Mouse (Mus musculus) embryo, embryonic 9.5 days (tissue): ENCODE data around the gene Ap1b1.

ENCODE experiments used
- DNase-seq: peaks from one replicate; pipeline ENCODE4 v3.0.0-alpha.2; 2017; ENCODE audit errors: extremely low spot score

Gene Ap1b1

GRCm38 (mm10) chr11:5035421-5035820 is 48.8 kb downstream of the Ap1b1 start:
- no peak for DNase-seq

DNA sequence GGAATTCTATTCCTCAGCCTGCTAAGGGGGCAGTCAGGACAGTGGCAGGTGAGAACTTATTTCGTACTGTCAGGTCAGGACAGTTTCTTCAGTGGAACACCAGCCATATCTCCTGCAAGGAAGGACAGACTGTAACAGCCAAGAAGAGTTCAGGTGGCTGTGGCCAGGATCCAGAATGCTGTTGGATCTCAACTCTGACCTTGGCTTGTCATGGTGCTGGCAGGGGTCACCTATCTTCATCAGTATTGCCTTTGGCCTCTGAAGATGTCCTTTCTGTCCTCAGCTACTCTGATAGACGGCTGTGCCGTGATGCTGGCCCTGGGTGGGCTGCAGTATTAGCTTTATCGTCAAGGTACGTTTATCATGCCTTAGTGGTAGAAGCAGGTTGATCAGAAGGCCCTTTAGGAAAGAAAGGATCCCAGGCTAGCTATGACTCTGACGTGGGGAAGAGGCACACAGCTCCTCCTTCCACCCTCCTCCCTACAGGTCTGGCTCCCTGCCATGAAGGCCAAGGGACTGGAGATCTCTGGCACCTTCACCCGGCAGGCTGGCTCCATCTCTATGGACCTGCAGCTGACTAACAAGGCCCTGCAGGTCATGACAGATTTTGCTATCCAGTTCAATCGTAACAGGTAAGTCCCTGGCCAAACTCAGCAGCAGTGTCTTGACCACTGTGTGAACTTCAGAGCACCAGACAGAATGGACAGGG is 50.7 kb downstream of the Ap1b1 start:
- no peak for DNase-seq

DNA sequence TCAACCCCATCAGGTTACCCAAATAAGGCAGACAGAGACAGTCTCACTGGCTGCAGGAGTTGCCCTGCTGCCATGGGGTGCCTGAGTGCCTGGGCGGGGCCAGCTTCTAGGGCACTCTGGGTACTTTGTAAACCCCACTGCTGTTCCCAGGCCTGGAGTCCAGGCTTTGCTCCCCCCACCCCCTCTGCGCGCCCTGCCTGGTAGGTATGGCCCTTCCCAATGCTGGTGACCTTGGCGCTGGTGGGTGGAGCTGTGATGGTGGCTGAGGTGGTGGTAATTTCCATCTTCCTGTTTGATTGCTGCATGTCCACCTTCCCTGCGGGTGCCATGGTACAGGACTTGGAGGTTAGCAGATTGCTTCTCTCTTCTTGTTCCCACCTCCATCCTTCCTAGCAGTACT is 54.0 kb downstream of the Ap1b1 start:
- DNase-seq, result no peak

- no peak for DNase-seq
These were observed 54.6 kb downstream of the Ap1b1 start for GRCm38 (mm10) chr11:5041144-5041780.

DNA sequence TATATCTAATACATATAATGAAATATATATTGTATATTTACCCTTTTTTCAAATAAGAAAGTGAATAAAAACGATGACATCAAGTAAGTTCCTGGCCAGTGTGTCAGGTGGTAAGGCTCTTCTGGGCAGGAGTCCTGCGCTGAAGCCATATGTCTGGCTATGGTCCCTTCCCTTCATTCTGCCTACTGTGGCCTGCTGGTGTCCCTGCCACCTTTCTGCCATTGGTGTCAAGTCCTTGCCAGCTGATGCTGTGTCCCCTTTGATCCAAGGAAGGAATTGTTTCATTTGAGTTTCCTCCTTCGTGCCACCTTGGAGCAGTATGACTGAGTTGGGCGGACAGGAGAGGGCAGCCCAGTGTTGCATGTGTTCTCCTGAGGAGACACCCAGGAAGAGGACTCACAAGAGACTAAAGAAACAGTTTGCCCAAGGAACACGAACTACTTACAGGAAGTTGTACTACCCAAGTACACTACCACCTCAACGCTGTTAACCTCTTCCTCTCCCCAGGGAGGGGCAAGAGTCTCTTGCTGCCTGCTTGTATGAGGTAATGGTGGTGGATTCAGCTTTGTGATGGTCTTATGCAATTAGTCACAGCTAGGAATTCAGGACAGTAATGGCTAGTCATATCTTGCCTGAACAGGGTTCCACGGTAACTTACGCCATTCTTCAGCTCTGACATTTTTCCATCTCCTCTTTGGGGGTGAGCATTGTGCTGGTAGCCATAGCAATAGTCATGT is 56.2 kb downstream of the Ap1b1 start:
- no peak for DNase-seq

- DNase-seq, result no peak
These were observed 59.8 kb downstream of the Ap1b1 start for GRCm38 (mm10) chr11:5046321-5046926.

- DNase-seq, result no peak
These were observed 65.0 kb downstream of the Ap1b1 start for GRCm38 (mm10) chr11:5051629-5052028.

DNA sequence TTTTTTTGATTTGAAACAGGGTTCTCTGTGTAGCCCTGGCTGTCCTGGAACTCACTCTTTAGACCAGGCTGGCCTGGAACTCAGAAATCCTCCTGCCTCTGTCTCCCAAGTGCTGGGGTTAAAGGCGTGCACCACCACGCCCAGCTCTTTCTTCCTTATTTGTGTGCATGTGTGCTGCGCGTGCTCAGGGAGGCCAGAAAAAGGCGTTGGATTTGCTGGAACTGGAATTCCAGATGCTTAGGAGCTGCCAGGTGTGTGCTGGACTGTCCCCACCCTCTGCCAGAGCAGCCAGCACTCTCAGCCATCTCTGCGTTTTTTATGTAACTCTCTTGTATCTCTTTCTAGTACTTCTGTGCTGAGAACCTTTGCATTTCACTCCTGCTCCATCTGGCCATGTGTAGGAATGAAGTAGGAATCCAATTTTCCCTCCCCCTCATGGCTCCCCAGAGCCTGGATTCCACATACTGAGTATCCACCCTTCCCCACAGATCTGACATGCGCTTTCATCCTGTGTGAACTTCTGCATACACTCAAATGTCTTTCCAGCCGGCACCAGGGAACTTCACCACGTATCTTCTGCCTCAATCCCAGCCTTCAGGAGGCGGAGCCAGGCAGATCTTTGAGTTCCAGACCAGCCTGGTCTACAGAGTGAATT is 65.7 kb downstream of the Ap1b1 start:
- DNase-seq, result no peak

GRCm38 (mm10) chr11:5054151-5054550 is 67.5 kb downstream of the Ap1b1 start:
- DNase-seq, result no peak

- no peak for DNase-seq
These were observed 68.2 kb downstream of the Ap1b1 start for GRCm38 (mm10) chr11:5054874-5055273.

GRCm38 (mm10) chr11:5055945-5056938 is 69.6 kb downstream of the Ap1b1 start:
- DNase-seq, result no peak

DNA sequence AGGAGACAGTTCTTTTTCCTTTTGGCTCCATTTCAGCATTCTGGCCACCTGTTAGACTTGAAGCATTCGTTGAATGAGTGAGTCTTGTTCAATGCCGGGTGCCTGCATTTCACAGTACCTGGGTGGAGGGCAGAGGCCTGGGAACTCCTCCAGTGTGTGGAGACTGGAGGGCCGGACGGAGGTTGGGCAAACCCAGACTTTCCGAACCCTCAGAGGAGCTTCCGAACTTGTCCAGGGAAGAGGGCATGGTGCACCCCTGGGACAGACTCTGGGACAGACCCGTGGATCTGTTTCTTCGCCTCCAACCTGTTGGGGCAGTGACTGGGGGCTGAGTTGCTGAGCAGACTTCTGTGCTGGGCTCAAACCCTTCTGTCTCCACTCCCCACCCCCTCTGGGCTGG is 70.4 kb downstream of the Ap1b1 start:
- no peak for DNase-seq

- no peak for DNase-seq
These were observed 70.9 kb downstream of the Ap1b1 start for GRCm38 (mm10) chr11:5057541-5057855.

DNA sequence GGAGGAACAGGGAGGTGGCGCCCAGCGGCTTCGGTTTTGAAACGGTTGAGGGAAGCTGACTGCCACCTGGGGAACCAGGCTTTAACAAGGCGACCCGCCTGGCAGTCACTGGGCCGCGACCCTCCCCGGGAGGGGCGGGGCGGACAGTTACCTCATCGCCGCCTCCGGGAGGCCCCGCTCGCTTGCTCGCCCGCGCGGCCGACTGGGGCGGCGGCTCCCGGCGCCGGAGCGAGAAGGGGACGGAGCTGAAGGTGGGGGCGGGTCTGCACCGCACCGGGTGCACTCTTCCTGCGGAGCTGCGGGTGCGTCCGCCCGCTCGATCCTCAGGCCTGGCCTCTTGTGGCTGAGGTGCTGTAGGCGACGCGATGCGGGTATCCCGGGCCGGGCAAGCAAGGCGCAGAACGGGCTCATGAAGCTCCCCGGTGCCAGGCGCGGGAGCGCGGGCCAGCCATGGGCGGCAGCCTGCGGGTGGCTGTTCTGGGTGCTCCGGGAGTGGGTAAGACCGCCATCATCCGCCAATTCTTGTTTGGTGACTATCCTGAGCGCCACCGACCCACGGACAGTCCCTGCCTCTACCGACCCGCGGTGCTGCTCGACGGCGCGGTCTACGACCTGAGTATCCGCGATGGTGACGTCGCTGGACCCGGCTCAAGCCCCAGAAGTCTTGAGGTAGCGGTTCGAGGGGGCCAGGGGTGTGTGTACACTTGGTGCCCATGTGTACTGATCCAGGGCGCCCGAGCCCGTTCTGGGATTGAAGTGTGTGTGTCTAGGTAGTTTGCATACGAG is 71.4 kb downstream of the Ap1b1 start, which contains the start of gene Rasl10a:
Gene Rasl10a (plus strand): TSS at position 273 of the 786 bp plus-strand sequence.
- DNase-seq, result peak; percentile 41

DNA sequence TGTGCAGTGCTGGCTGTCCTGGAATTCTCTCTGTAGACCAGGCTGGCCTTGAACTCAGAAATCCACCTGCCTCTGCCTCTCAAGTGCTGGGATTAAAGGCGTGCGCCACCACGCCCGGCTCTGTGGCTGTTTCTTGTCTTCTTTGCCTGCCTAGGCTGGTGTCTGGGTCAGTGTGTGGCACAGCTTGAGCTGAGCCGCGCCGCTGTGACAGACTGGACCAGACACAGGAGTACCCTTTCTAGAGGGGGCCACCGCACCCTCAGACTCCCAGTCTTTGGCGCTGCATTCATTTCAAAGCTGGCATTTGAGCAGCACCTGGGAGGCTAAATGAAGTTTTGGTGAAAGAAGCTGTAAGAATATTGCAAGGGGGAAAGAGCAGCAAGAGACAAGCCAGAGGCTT is 72.2 kb downstream of the Ap1b1 start:
- DNase-seq, result no peak

GRCm38 (mm10) chr11:5059230-5059629 is 72.6 kb downstream of the Ap1b1 start:
- no peak for DNase-seq

GRCm38 (mm10) chr11:5059704-5060156 is 73.1 kb downstream of the Ap1b1 start:
- peak; percentile 46 for DNase-seq

DNA sequence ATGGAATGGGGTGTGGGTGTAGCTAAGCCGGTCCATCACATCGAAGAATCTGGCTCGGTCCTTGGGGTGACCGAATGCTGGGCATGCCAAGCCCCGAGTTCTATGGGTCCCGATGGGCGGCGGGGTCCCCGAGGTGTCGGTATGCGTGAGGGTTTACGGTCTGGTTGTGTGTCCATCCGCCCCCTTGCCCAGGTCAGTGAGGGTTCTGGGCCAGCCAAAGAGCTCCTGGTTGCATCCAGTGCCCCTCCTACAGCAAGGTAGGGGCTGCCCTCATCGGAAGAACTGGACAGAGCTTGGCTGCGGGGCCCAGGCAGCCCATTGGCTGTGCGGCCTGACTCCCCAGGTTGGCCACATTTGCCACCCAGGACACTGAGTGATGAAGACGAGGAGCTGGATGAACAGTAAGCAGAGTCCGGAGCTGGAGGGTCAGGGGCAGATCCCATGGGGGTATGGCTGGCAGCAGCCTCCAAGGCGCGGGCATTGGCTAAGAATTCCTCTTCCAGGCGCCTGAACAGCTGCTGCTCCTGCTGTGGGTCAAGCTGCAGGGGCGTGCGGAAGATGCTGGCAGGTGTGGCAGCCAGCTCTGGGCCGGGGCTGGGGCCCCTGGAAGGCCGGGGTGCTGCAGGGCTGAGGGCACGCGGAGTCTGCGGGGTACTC is 74.3 kb downstream of the Ap1b1 start:
- no peak for DNase-seq

GRCm38 (mm10) chr11:5061413-5062139 is 75.0 kb downstream of the Ap1b1 start:
- peak; percentile 87 for DNase-seq
